In the genomic region with DNA sequence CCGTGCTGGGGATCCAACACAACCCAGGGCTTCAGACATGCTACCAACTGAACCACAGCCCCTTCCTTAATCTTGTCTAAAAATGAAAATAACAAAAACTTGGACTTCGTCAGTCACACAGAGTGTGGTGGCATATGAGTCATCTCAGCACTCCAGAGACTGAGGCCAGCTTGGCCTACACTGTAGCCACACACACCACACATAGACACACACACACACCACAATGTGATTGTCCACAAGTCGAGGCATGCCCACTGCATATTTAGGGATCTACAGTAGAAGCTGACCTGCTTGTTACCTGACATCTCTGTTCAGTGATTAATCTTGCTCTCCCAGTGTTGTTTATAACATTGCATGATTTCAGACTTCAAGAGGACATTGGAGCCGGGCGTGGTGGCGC, we compare ENCODE assay signal across 40 mouse cellular contexts. TPM values are rescaled to one million over a fixed set of nuclear protein-coding genes. Genes with fewer than 3 reads are reported as not detected.
"Had no signal": no experiment of that assay in that cellular context is flagged by ENCODE, and none has a peak within 500 bp of the region (broad histone marks: within the 10 kb centered on the region; RNA-seq: fewer than 3 reads in every experiment).

No protein-coding gene starts in this region.

- H3K4me1 ChIP-seq: heart, embryonic 10.5 days; heart, embryonic 13.5 days; heart, embryonic 15.5 days; hindbrain, embryonic 13.5 days; intestine, embryonic 15.5 days; limb, embryonic 10.5 days; limb, embryonic 12.5 days had no signal

- ATAC-seq: hindbrain, embryonic 16.5 days; inflammation-experienced regulatory T-cells, adult 6 months; intestine, embryonic 15.5 days; intestine, postnatal 0 days; liver, postnatal 0 days had no signal

- H3K4me2 ChIP-seq: heart, embryonic 13.5 days; heart, embryonic 15.5 days; hindbrain, embryonic 13.5 days; intestine, embryonic 15.5 days; limb, embryonic 12.5 days; liver, embryonic 11.5 days; liver, embryonic 13.5 days; liver, embryonic 15.5 days had no signal

- H3K4me3 ChIP-seq: heart, embryonic 10.5 days; heart, embryonic 13.5 days; heart, embryonic 15.5 days; hindbrain, embryonic 13.5 days; intestine, embryonic 15.5 days; layer of hippocampus, adult 2 months; left cerebral cortex, adult 2 months; limb, embryonic 10.5 days; limb, embryonic 12.5 days; liver, embryonic 13.5 days; liver, embryonic 15.5 days had no signal

- H3K27ac ChIP-seq: heart, embryonic 10.5 days; heart, embryonic 13.5 days; heart, embryonic 15.5 days; hindbrain, embryonic 13.5 days; intestine, embryonic 15.5 days; layer of hippocampus, adult 2 months; left cerebral cortex, adult 2 months; limb, embryonic 10.5 days; limb, embryonic 12.5 days; liver, embryonic 13.5 days; liver, embryonic 15.5 days had no signal

- H3K9ac ChIP-seq: heart, embryonic 13.5 days; heart, embryonic 15.5 days; hindbrain, embryonic 13.5 days; intestine, embryonic 15.5 days; limb, embryonic 12.5 days; liver, embryonic 13.5 days; liver, embryonic 15.5 days; liver, postnatal 0 days had no signal

- DNase-seq: gastrocnemius, postnatal 10 days; gastrocnemius, postnatal 25 days; heart, adult 18-20 months; heart, postnatal 14 days; heart, postnatal 36 days; kidney, adult 18-20 months; kidney, adult 8-10 months; kidney, postnatal 10 days; kidney, postnatal 25 days; kidney, postnatal 4 days; liver; liver, embryonic 13.5 days; liver, postnatal 0 days had no signal

- H3K9me3 ChIP-seq: heart, embryonic 10.5 days; heart, embryonic 13.5 days; heart, embryonic 15.5 days; hindbrain, embryonic 13.5 days; intestine, embryonic 15.5 days; limb, embryonic 10.5 days; limb, embryonic 12.5 days; liver, embryonic 13.5 days; liver, embryonic 15.5 days had no signal

- H3K27me3 ChIP-seq: heart, embryonic 13.5 days; heart, embryonic 15.5 days; hindbrain, embryonic 13.5 days; intestine, embryonic 15.5 days; limb, embryonic 12.5 days; liver, embryonic 13.5 days; liver, embryonic 15.5 days had no signal

RNA-seq across cellular contexts. Expression of gene Gm17545, which starts 4.9 kb away (rescaled TPM):
- total RNA-seq: gastrocnemius, postnatal 10 days; gastrocnemius, postnatal 25 days; gastrocnemius, postnatal 4 days; granulocyte monocyte progenitor cell, adult 5-6 weeks; heart, adult 18-20 months; heart, adult 8-10 months; heart, postnatal 14 days; heart, postnatal 36 days; hematopoietic stem cell, adult 5-6 weeks; layer of hippocampus, adult 2 months; layer of hippocampus, postnatal 10 days; layer of hippocampus, postnatal 25 days; left cerebral cortex, adult 2 months; left cerebral cortex, postnatal 14 days; left cerebral cortex, postnatal 36 days had no signal
- polyA plus RNA-seq: heart, embryonic 10.5 days; heart, embryonic 13.5 days; heart, embryonic 15.5 days; heart, postnatal 0 days; hindbrain, embryonic 11.5 days; hindbrain, embryonic 13.5 days; hindbrain, embryonic 16.5 days; inflammation-experienced regulatory T-cells, adult 6 months; intestine, embryonic 15.5 days; intestine, postnatal 0 days; kidney, embryonic 14.5 days; kidney, embryonic 16.5 days; limb, embryonic 10.5 days; limb, embryonic 12.5 days; limb, embryonic 14.5 days; liver, embryonic 11.5 days; liver, embryonic 13.5 days; liver, embryonic 15.5 days; liver, postnatal 0 days had no signal
